Mouse (Mus musculus): ENCODE results near the gene Gna15. TPM values are rescaled to one million over a fixed set of nuclear protein-coding genes. Genes with fewer than 3 reads are reported as not detected.

Gna15 gene
- polyA plus RNA-seq, 1 experiment from 2014 or later, result 7.3 TPM

DNA sequence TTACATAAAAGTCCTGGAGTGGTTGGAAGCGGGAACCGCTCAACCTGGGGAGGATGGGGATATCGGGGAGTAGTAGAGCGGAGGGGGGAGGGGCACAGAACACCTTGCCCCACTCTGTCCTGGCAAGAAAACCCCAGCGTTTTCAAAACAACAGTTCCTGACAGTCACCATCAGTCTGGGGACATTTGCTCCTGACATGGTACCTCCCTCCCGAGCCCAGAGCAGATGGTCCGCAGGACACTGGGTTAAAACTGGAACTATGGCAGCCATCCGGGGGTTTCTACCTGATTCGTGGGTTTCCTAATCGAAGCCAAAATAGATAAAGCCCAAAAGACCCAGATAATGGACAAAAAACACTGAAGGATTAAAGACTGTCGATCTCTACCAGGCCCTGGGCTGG is 63.1 kb downstream of the Gna15 start:
- no peak overlapping the region for H3K4me2 ChIP-seq
- H3K27ac ChIP-seq, result no peak overlapping the region
- H3K9me3 ChIP-seq (replicated peaks), result no peaks in the 10 kb centered on the region
- H3K4me1 ChIP-seq, result peaks cover 34% of the 10 kb centered on the region
- ATAC-seq, result no peak
- H3K9ac ChIP-seq, result no peak overlapping the region
- H3K4me3 ChIP-seq, result no peak overlapping the region
- peaks cover 99% of the 10 kb centered on the region for H3K27me3 ChIP-seq (replicated peaks)
- no peaks in the 10 kb centered on the region for H3K36me3 ChIP-seq
- WGBS (ENCODE audit: insufficient replicate concordance), result 26% methylated on average over 11 of the region's 11 CpGs

DNA sequence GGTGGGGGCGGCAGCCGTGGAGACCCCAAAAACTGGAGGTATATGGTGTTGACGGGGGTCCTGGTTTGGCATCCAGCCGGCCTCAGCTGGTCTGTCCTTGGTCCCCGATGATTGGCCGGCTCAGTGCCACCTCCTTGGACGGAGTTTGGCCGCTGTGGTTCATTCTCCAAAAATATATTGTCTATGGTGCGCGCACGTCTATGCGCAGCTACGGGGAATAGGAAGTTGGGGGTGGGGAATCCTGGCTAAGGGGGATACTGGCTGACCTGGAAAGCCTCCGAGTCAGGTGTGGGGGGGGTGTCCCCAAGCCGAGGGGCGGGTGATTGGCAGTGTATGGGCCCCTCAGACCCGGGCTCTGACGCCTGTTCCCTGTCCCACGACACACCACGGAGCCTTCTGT is 63.6 kb downstream of the Gna15 start:
- peaks cover 99% of the 10 kb centered on the region for H3K27me3 ChIP-seq (replicated peaks)
- no peak overlapping the region for H3K9ac ChIP-seq
- ATAC-seq, result no peak
- H3K4me1 ChIP-seq, result peaks cover 33% of the 10 kb centered on the region
- H3K4me2 ChIP-seq, result no peak overlapping the region
- no peaks in the 10 kb centered on the region for H3K9me3 ChIP-seq (replicated peaks)
- no peak overlapping the region for H3K27ac ChIP-seq
- H3K36me3 ChIP-seq, result no peaks in the 10 kb centered on the region
- WGBS (ENCODE audit: insufficient replicate concordance), result 25% methylated on average over 20 of the region's 20 CpGs
- H3K4me3 ChIP-seq, result no peak overlapping the region

DNA sequence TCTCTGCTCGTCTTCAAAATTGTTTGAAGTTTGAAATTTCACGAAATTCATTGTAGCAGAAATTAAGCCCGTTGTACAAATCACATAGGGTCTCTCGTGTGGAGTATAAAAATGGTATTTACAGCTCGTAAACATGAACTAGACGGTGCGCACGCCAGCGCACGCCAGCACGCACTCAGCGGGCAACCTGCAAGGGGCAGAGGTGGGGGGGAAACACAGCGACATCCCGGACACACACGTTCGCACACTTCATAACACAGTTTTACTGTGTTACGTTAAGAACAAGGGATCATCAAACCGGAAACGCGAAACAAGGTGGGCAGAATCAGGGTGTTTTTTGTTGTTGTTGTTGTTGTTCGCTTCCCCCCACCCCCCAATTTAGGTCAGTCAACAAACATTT is 64.6 kb downstream of the Gna15 start:
- Histone ChIP-seq H3K27me3 (replicated peaks) (peaks cover 99% of the 10 kb centered on the region), H3K36me3 (no peaks in the 10 kb centered on the region), H3K9me3 (replicated peaks) (no peaks in the 10 kb centered on the region), H3K4me2 (no peak overlapping the region), H3K27ac (no peak overlapping the region), H3K9ac (no peak overlapping the region), H3K4me1 (peaks cover 23% of the 10 kb centered on the region), H3K4me3 (no peak overlapping the region)
- 63% methylated on average over 21 of the region's 21 CpGs for WGBS (ENCODE audit: insufficient replicate concordance)
- ATAC-seq, result no peak

- Histone ChIP-seq H3K27me3 (replicated peaks) (peaks cover 99% of the 10 kb centered on the region), H3K27ac (no peak overlapping the region), H3K9ac (no peak overlapping the region), H3K4me1 (peaks cover 16% of the 10 kb centered on the region), H3K36me3 (no peaks in the 10 kb centered on the region), H3K4me2 (no peak overlapping the region), H3K9me3 (replicated peaks) (no peaks in the 10 kb centered on the region), H3K4me3 (no peak overlapping the region)
- ATAC-seq, result no peak
- 58% methylated on average over 6 of the region's 6 CpGs for WGBS (ENCODE audit: insufficient replicate concordance)
These were observed 65.8 kb downstream of the Gna15 start for GRCm38 (mm10) chr10:81458267-81458666.

GRCm38 (mm10) chr10:81457624-81458023 is 66.4 kb downstream of the Gna15 start:
- 69% methylated on average over 8 of the region's 8 CpGs for WGBS (ENCODE audit: insufficient replicate concordance)
- ATAC-seq, result no peak
- peaks cover 16% of the 10 kb centered on the region for H3K4me1 ChIP-seq
- no peak overlapping the region for H3K4me2 ChIP-seq
- no peaks in the 10 kb centered on the region for H3K36me3 ChIP-seq
- H3K9me3 ChIP-seq (replicated peaks), result no peaks in the 10 kb centered on the region
- H3K9ac ChIP-seq, result no peak overlapping the region
- peaks cover 99% of the 10 kb centered on the region for H3K27me3 ChIP-seq (replicated peaks)
- H3K4me3 ChIP-seq, result no peak overlapping the region
- no peak overlapping the region for H3K27ac ChIP-seq

DNA sequence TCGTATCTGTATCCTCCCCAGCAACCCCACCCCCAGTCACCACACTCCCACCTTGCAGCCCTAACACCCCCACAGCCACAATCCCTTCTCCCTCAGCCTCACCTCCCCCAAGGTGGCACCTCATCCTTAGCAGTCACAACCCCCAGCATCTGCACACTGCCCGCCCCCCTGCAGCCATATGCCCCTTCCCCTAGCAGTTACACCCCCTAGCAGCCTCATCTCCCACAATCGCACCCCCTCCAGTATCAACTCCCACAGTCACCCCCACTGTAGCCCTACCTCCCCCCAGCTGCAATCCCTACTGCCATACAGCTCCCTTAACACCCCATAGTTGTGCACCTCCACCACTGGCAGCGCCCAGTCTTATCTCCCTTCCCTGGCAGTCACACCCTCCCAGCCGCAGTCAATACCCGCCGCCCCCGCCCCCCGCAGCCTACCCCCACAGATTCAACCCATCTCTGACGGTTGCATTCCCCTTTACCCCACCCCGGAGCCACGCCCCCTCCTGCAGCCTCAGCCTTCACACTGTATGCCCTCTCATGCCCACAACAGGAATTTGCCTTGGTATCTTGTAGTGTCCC is 67.0 kb downstream of the Gna15 start:
- H3K9ac ChIP-seq, result no peak overlapping the region
- no peak overlapping the region for H3K4me3 ChIP-seq
- H3K4me1 ChIP-seq, result peaks cover 11% of the 10 kb centered on the region
- H3K4me2 ChIP-seq, result no peak overlapping the region
- 22% methylated on average over 12 of the region's 12 CpGs for WGBS (ENCODE audit: insufficient replicate concordance)
- H3K27ac ChIP-seq, result no peak overlapping the region
- H3K36me3 ChIP-seq, result no peaks in the 10 kb centered on the region
- peaks cover 99% of the 10 kb centered on the region for H3K27me3 ChIP-seq (replicated peaks)
- ATAC-seq, result peak; percentile 28; the same call in 1 of the 2 replicates
- H3K9me3 ChIP-seq (replicated peaks), result no peaks in the 10 kb centered on the region

GRCm38 (mm10) chr10:81455181-81455895 is 68.7 kb downstream of the Gna15 start, which contains the start of gene Nfic:
Gene Nfic, minus strand, starts transcription at chr10:81455635.
- Histone ChIP-seq H3K27me3 (replicated peaks) (peaks cover 99% of the 10 kb centered on the region), H3K9ac (no peak within 1 kb of the TSS)
- 56% methylated on average over 28 of the region's 28 CpGs for WGBS (ENCODE audit: insufficient replicate concordance)

GRCm38 (mm10) chr10:81454106-81454505 is 69.9 kb downstream of the Gna15 start:
- Histone ChIP-seq H3K27ac (no peak overlapping the region), H3K4me3 (no peak overlapping the region), H3K4me2 (no peak overlapping the region), H3K4me1 (peaks cover 6% of the 10 kb centered on the region), H3K27me3 (replicated peaks) (peaks cover 91% of the 10 kb centered on the region), H3K9me3 (replicated peaks) (no peaks in the 10 kb centered on the region), H3K9ac (no peak overlapping the region), H3K36me3 (no peaks in the 10 kb centered on the region)
- 50% methylated on average over 2 of the region's 2 CpGs for WGBS (ENCODE audit: insufficient replicate concordance)
- ATAC-seq, result no peak

More at GRCm38 (mm10) chr10:81455181-81455895, 68.7 kb downstream of the Gna15 start, which contains the start of gene Nfic:
- Histone ChIP-seq H3K4me2 (no peak within 1 kb of the TSS), H3K9me3 (replicated peaks) (no peaks in the 10 kb centered on the region), H3K4me1 (peaks cover 6% of the 10 kb centered on the region), H3K27ac (no peak within 1 kb of the TSS), H3K36me3 (no peaks in the 10 kb centered on the region), H3K4me3 (no peak within 1 kb of the TSS)
- ATAC-seq, result no peak

DNA sequence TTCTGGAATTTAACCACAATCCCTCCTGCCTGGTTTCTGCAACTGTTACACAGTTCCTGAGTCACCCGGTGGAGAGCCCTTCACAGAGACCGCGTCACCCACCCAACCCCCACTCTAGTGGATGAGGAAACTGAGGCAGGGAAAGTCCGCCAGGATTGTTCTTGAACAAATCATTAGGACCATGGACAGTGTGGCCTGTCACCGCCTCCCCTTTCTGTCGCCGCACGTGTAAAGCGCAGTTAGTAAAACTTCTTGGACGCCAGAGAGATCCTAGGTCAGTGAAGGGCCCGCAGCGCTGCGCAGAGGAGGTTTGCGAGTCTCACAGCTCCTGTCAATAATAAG is 71.1 kb downstream of the Gna15 start:
- no peak for ATAC-seq
- Histone ChIP-seq H3K9me3 (replicated peaks) (no peaks in the 10 kb centered on the region), H3K4me3 (no peak overlapping the region), H3K9ac (no peak overlapping the region), H3K4me2 (no peak overlapping the region), H3K27me3 (replicated peaks) (peaks cover 83% of the 10 kb centered on the region), H3K36me3 (no peaks in the 10 kb centered on the region), H3K4me1 (peaks cover 6% of the 10 kb centered on the region), H3K27ac (no peak overlapping the region)
- 5% methylated on average over 14 of the region's 14 CpGs for WGBS (ENCODE audit: insufficient replicate concordance)

Small RNA genes lying within 50 kb of the gene (microRNA-seq; reads per million reads assigned to microRNA genes)
- gene Gm25595, result not detected

Other genes with a start within 250 kb of the Gna15 start
- 1.1 and 1.3 TPM in 2 replicates for gene Tjp3, start 232.6 kb downstream of the Gna15 start, polyA plus RNA-seq (2016; fragmentation: Nextera tagmentation; extraction: Ambion mirVana)
- gene Pip5k1c, start 231.3 kb downstream of the Gna15 start, polyA plus RNA-seq (2016; fragmentation: Nextera tagmentation; extraction: Ambion mirVana), result 27.8 and 29.0 TPM in 2 replicates
- 52.9 and 55.1 TPM in 2 replicates for gene Cactin, start 203.1 kb downstream of the Gna15 start, polyA plus RNA-seq (2016; fragmentation: Nextera tagmentation; extraction: Ambion mirVana)
- 6.7 and 7.0 TPM in 2 replicates for gene Tbxa2r, start 195.5 kb downstream of the Gna15 start, polyA plus RNA-seq (2016; fragmentation: Nextera tagmentation; extraction: Ambion mirVana)
- 0.04 TPM in 1 of 2 replicates, not detected in the other for gene Gipc3, start 181.0 kb downstream of the Gna15 start, polyA plus RNA-seq (2016; fragmentation: Nextera tagmentation; extraction: Ambion mirVana)
- gene Hmg20b, start 173.7 kb downstream of the Gna15 start, polyA plus RNA-seq (2016; fragmentation: Nextera tagmentation; extraction: Ambion mirVana), result 39.9 and 47.1 TPM in 2 replicates
- gene Mfsd12, start 166.7 kb downstream of the Gna15 start, polyA plus RNA-seq (2016; fragmentation: Nextera tagmentation; extraction: Ambion mirVana), result 20.8 and 21.0 TPM in 2 replicates
- 1.4 TPM in 2 replicates for gene 4930404N11Rik, start 158.4 kb downstream of the Gna15 start, polyA plus RNA-seq (2016; fragmentation: Nextera tagmentation; extraction: Ambion mirVana)
- gene Fzr1, start 145.7 kb downstream of the Gna15 start, polyA plus RNA-seq (2016; fragmentation: Nextera tagmentation; extraction: Ambion mirVana), result 93.8 and 100 TPM in 2 replicates
- 70.0 and 74.5 TPM in 2 replicates for gene Dohh, start 139.8 kb downstream of the Gna15 start, polyA plus RNA-seq (2016; fragmentation: Nextera tagmentation; extraction: Ambion mirVana)
- 0.68 and 1.2 TPM in 2 replicates for gene Gm48551, start 139.8 kb downstream of the Gna15 start, polyA plus RNA-seq (2016; fragmentation: Nextera tagmentation; extraction: Ambion mirVana)
- gene Gm48552, start 135.2 kb downstream of the Gna15 start, polyA plus RNA-seq (2016; fragmentation: Nextera tagmentation; extraction: Ambion mirVana), result 0.71 and 0.98 TPM in 2 replicates
- gene Smim24, start 131.2 kb downstream of the Gna15 start, polyA plus RNA-seq (2016; fragmentation: Nextera tagmentation; extraction: Ambion mirVana), result 1.8 TPM in 2 replicates
- 10.1 and 10.2 TPM in 2 replicates for gene Nfic, start 68.6 kb downstream of the Gna15 start, polyA plus RNA-seq (2016; fragmentation: Nextera tagmentation; extraction: Ambion mirVana)
- gene Celf5, start 41.5 kb downstream of the Gna15 start, polyA plus RNA-seq (2016; fragmentation: Nextera tagmentation; extraction: Ambion mirVana), result 0.05 and 0.06 TPM in 2 replicates
- 59.9 and 62.7 TPM in 2 replicates for gene Ncln, start 27.8 kb downstream of the Gna15 start, polyA plus RNA-seq (2016; fragmentation: Nextera tagmentation; extraction: Ambion mirVana)
- gene S1pr4, start 24.1 kb downstream of the Gna15 start, polyA plus RNA-seq (2016; fragmentation: Nextera tagmentation; extraction: Ambion mirVana), result 3.1 and 3.3 TPM in 2 replicates
- gene Gna11, start 21.0 kb upstream of the Gna15 start, polyA plus RNA-seq (2016; fragmentation: Nextera tagmentation; extraction: Ambion mirVana), result 27.7 and 28.3 TPM in 2 replicates
- gene Aes, start 35.3 kb upstream of the Gna15 start, polyA plus RNA-seq (2016; fragmentation: Nextera tagmentation; extraction: Ambion mirVana), result 263 and 270 TPM in 2 replicates
- gene Tle2, start 50.3 kb upstream of the Gna15 start, polyA plus RNA-seq (2016; fragmentation: Nextera tagmentation; extraction: Ambion mirVana), result 4.8 and 5.1 TPM in 2 replicates
- gene Tle6, start 76.8 kb upstream of the Gna15 start, polyA plus RNA-seq (2016; fragmentation: Nextera tagmentation; extraction: Ambion mirVana), result 8.1 and 12.1 TPM in 2 replicates
- gene BC025920, start 82.0 kb upstream of the Gna15 start, polyA plus RNA-seq (2016; fragmentation: Nextera tagmentation; extraction: Ambion mirVana), result 0.46 and 0.78 TPM in 2 replicates
- 12.7 and 14.7 TPM in 2 replicates for gene Sirt6, start 103.6 kb upstream of the Gna15 start, polyA plus RNA-seq (2016; fragmentation: Nextera tagmentation; extraction: Ambion mirVana)
- 3.8 and 4.5 TPM in 2 replicates for gene Ankrd24, start 104.3 kb upstream of the Gna15 start, polyA plus RNA-seq (2016; fragmentation: Nextera tagmentation; extraction: Ambion mirVana)
- 2.3 and 2.5 TPM in 2 replicates for gene Gm10778, start 124.8 kb upstream of the Gna15 start, polyA plus RNA-seq (2016; fragmentation: Nextera tagmentation; extraction: Ambion mirVana)
- gene Zfp433, start 180.6 kb upstream of the Gna15 start, polyA plus RNA-seq (2016; fragmentation: Nextera tagmentation; extraction: Ambion mirVana), result 4.4 and 6.4 TPM in 2 replicates
- gene Gm3055, start 246.9 kb upstream of the Gna15 start, polyA plus RNA-seq (2016; fragmentation: Nextera tagmentation; extraction: Ambion mirVana), result 1.2 and 2.0 TPM in 2 replicates

Measured in liver, embryonic 12.5 days (tissue).